Mouse (Mus musculus) E14TG2a.4 (cell line): ENCODE data around the gene Tvp23b.

Source experiments
- H3K27me3 ChIP-seq: 2 replicates; pipeline ENCODE4 v1.6.1; 2014; ENCODE audit warnings: low read length, control low read depth; ENCODE audit not compliant: insufficient read depth
- H3K36me3 ChIP-seq: 2 replicates; pipeline ENCODE4 v1.6.1; 2014; ENCODE audit warnings: low read length, control low read depth; ENCODE audit not compliant: insufficient read depth
- H3K4me1 ChIP-seq: replicated peaks from 2 replicates; pipeline ENCODE4 v1.6.1; 2014; ENCODE audit warnings: low read depth, low read length, control low read depth
- H3K4me3 ChIP-seq: replicated peaks from 2 replicates; pipeline ENCODE4 v1.5.1; 2014; ENCODE audit warnings: mild to moderate bottlenecking, low read length
- H3K9me3 ChIP-seq: 2 replicates; pipeline ENCODE4 v1.6.1; 2014; ENCODE audit warnings: low read length, control low read depth
- CTCF ChIP-seq: conservative IDR thresholded peaks from 2 replicates; pipeline ENCODE4 v1.5.1; 2014; ENCODE audit warnings: low read length
- NANOG ChIP-seq: IDR thresholded peaks from 2 replicates; pipeline ENCODE4 v1.6.1; 2014; ENCODE audit warnings: borderline replicate concordance, low read length, mixed read lengths
- POU5F1 ChIP-seq: IDR thresholded peaks from 2 replicates; pipeline ENCODE4 v1.6.1; 2014; ENCODE audit warnings: low read length, borderline replicate concordance

Gene Tvp23b

DNA sequence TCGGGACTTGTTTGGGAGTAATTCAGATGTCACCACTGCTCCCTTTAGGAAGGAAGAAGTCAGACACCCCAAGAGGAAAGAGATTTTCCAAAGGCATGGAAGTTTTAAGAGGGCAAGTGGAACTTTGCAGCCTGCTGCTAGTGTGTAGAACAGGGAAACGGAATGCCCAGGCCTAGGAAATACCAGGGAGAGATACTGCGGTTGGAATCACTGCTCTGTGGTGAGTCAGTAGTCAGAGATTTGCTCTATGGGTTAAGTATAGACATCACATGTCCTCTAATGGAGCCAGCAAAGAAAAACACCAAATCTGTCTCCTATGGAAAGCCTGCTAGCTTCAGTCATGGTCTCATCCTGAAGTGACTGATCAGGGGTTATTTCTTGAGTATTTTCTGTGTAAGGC is 60.9 kb downstream of the Tvp23b start:
- H3K4me3 ChIP-seq: no peak overlapping the region
- no peaks in the 10 kb centered on the region for H3K27me3 ChIP-seq
- TF ChIP-seq POU5F1 (no peak), NANOG (no peak)
- H3K4me1 ChIP-seq: no peaks in the 10 kb centered on the region
- H3K9me3 ChIP-seq: peaks cover 6% of the 10 kb centered on the region
- no peaks in the 10 kb centered on the region for H3K36me3 ChIP-seq

DNA sequence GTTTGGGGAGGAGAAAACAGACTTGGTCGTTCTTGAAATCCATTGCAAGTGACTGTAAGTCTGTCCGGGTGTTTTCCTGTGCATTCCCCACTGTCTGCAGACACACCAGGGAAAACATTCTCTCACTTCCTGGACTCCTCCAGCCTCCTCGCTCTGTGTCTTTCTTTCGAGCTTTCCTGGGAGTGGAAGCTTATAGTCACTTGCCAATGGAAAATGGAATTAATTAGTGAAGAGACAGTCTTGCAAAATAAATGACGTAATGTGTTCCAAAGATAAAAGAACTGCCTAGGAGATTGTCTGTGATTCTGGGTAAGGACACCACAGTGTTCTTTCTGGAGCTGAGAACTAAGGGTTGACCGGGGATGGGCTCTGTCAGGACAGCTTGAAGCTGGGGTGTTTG is 64.3 kb downstream of the Tvp23b start:
- no peaks in the 10 kb centered on the region for H3K4me1 ChIP-seq
- no peaks in the 10 kb centered on the region for H3K27me3 ChIP-seq
- no peaks in the 10 kb centered on the region for H3K36me3 ChIP-seq
- TF ChIP-seq POU5F1: no peak
- TF ChIP-seq CTCF: no peak
- no peak for TF ChIP-seq NANOG
- peaks cover 6% of the 10 kb centered on the region for H3K9me3 ChIP-seq
- no peak overlapping the region for H3K4me3 ChIP-seq

DNA sequence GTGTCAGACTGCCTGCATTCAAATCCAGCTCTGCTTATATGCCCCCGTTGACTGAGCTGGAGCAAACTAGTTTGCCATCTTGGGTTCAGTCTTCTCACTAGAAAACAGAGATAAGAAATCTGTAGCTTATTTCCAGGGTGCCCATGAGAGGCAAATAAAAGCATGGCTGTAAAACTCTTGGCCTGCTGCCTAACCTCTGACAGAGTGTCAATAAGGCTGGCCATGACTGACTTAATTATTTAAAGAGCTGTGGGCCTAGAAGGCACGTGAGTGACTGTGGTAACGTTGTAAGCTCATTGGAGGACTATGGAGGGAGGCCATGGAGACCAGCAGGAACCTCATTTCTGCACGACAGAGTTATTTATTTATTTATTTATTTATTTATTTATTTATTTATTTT is 66.3 kb downstream of the Tvp23b start:
- TF ChIP-seq CTCF (no peak), NANOG (no peak), POU5F1 (no peak)
- no peaks in the 10 kb centered on the region for H3K36me3 ChIP-seq
- no peak overlapping the region for H3K4me3 ChIP-seq
- H3K27me3 ChIP-seq: peaks cover 2% of the 10 kb centered on the region; the same call in 1 of the 2 replicates
- H3K4me1 ChIP-seq: 0 out of 2 replicates have a peak, but pooled peaks cover 4% of the 10 kb centered on the region
- H3K9me3 ChIP-seq: peaks cover 2% of the 10 kb centered on the region

DNA sequence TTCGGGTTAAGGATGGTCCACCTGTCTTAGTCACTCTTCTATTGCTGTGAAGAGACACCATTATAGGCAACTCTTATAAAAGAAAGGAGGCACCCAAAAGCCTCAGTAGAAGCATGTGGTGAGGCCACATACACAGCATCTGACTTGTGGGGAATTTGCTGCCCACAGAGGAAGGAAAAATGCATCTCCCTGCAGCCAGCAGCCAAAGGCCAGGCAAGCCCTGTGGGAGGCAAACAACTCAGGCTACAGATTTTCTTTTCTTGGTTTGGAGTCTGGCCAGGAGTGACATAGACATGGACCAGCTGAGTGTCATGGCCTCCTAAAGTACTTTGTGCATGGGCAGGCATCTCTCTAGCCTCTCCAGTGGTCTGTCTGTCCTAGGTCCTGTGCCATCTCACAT is 70.3 kb downstream of the Tvp23b start:
- no peaks in the 10 kb centered on the region for H3K9me3 ChIP-seq
- no peak for TF ChIP-seq POU5F1
- no peak for TF ChIP-seq NANOG
- TF ChIP-seq CTCF: no peak
- H3K4me1 ChIP-seq: peaks cover 26% of the 10 kb centered on the region
- H3K27me3 ChIP-seq: peaks cover 2% of the 10 kb centered on the region; the same call in 1 of the 2 replicates
- H3K36me3 ChIP-seq: no peaks in the 10 kb centered on the region
- H3K4me3 ChIP-seq: no peak overlapping the region

DNA sequence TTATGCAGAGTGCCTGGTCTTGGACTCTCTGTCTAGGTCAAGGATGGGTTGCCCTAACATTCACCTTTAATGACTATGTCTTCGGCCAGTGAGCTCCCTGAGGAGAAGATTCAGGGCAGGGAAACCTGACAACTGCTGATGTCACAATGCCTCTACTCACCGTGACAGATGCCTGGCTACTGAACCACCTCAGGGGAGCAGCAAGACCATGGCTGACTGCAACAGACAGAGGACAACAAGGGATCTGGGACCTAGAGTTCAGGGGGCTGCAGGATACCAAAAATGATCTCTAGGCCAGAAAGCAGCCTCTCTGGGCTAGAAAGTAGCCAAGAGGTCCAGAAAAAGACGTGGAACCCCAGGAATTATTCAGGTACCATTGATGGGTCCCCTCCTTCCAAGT is 71.8 kb downstream of the Tvp23b start, which contains the start of gene Cdrt4:
Gene Cdrt4 (plus strand): TSS at position 182 of the 400 bp plus-strand sequence.
- no peaks in the 10 kb centered on the region for H3K36me3 ChIP-seq
- no peaks in the 10 kb centered on the region for H3K9me3 ChIP-seq
- no peak within 1 kb of the TSS for H3K4me3 ChIP-seq
- peaks cover 2% of the 10 kb centered on the region; the same call in 1 of the 2 replicates for H3K27me3 ChIP-seq
- peaks cover 36% of the 10 kb centered on the region for H3K4me1 ChIP-seq
- TF ChIP-seq NANOG: no peak

DNA sequence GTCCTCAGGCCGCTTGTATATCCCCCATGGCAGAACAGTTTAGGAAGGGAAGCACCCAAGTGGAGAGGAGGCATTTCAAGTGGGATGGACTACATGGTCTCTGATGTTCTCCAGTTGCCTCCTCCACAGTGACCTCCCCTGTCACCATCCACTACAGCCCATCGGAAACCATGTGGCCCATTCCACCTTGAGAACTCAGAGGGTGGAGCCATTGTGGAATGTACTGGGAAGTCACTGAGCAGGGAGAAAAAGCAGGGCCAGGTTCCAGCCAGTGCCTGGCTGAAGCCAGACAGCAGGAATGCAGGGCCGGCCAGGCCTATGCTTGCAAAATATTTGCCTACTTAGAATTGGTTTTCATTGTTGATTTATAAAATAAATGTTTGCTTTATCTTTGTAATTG is 75.5 kb downstream of the Tvp23b start:
- H3K9me3 ChIP-seq: no peaks in the 10 kb centered on the region
- H3K4me3 ChIP-seq: no peak overlapping the region
- no peaks in the 10 kb centered on the region for H3K36me3 ChIP-seq
- peaks cover 36% of the 10 kb centered on the region for H3K4me1 ChIP-seq
- no peaks in the 10 kb centered on the region for H3K27me3 ChIP-seq
- no peak for TF ChIP-seq NANOG
- no peak for TF ChIP-seq POU5F1
- TF ChIP-seq CTCF: no peak

DNA sequence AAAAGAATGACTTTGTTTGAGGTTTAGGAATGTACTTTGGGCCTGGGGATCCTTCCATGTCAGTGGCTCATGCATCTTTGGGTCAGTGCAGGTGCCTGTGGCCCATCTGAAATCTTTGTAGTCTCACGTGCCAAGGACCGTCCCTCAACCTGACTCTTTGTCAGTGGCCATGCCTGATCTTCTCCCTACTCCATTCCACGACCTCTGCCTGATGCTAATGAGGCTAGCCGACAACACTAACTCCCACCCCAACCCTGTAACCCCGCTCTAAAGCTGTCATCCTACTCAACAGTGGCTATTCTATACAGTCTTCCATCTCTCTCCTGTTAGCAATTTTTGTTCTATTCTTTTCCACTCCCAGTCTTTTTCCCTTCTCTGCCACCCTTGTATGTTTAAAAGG is 75.9 kb downstream of the Tvp23b start:
- no peak for TF ChIP-seq POU5F1
- no peak for TF ChIP-seq NANOG
- no peak for TF ChIP-seq CTCF
- Histone ChIP-seq H3K36me3 (no peaks in the 10 kb centered on the region), H3K9me3 (no peaks in the 10 kb centered on the region), H3K27me3 (no peaks in the 10 kb centered on the region), H3K4me1 (peaks cover 33% of the 10 kb centered on the region), H3K4me3 (peak overlapping the region; percentile 17; the same call in 1 of the 2 replicates)

DNA sequence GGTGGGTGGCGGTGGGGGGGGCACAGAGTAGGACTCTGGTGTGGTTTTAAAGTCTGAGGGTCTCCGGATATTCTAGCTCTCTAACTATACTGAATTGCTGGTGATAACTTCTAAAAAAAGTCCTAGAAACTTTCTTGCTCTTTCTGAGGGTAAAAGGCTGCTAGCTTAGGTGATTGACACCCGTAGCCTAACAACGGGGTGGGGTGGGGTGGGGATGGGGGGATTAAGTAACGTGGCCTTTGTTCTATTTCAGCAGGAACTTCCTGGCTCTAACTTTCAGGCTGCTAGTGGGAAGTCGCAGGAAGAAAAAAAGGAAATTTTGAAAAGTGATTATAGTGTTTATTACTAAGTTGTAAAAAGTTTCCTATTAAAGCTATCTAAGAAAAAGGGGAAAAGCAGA is 76.5 kb downstream of the Tvp23b start:
- TF ChIP-seq CTCF: no peak
- no peak for TF ChIP-seq NANOG
- no peak for TF ChIP-seq POU5F1
- H3K27me3 ChIP-seq: no peaks in the 10 kb centered on the region
- H3K36me3 ChIP-seq: no peaks in the 10 kb centered on the region
- H3K9me3 ChIP-seq: no peaks in the 10 kb centered on the region
- H3K4me3 ChIP-seq: no peak overlapping the region
- peaks cover 29% of the 10 kb centered on the region for H3K4me1 ChIP-seq

DNA sequence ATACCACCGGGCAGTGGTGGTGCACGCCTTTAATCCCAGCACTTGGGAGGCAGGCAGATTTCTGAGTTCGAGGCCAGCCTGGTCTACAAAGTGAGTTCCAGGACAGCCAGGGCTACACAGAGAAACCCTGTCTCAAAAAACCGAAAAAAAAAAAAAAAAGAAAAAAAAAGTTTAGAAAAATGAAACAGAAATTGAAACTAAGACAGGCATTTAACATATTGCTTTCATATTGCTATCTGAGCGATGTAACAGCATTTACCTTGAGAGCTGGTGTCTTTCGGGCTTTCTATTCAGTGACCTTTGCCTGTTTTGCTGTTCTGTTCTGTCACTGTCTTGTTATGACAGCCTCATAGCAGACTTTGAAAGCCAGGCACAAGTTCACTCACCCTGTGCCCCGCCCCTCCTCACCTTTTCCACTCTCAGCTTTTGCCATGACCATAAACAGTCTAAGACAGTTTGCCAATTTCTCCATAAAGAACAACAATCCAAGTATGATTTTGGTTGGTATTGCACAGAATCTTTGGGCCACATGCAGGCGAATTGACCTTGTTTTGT is 78.4 kb downstream of the Tvp23b start:
- H3K36me3 ChIP-seq: no peaks in the 10 kb centered on the region
- H3K4me3 ChIP-seq: no peak overlapping the region
- H3K9me3 ChIP-seq: no peaks in the 10 kb centered on the region
- no peaks in the 10 kb centered on the region for H3K27me3 ChIP-seq
- peaks cover 20% of the 10 kb centered on the region for H3K4me1 ChIP-seq
- TF ChIP-seq NANOG (no peak), POU5F1 (no peak), CTCF (no peak)

DNA sequence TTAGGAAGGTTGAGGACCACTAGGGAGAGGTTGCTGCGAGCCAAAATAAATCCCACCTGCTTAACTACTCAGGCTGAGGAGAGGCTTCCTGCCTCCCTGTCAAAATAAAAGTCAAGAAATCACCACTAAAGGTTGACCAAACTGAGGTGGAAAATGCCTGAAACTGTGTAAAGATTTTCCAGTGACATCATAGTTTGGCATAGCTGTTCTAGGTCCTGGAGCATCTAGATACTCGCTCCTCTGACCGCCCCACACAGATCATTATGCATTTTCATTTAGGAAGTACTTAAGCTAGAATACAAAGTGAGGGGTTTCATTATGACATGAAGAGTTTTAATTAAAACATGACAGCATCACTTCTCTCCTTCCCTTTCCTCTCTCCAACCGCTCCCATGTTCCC is 84.0 kb downstream of the Tvp23b start:
- Histone ChIP-seq H3K36me3 (no peaks in the 10 kb centered on the region), H3K27me3 (peaks cover 8% of the 10 kb centered on the region; the same call in 1 of the 2 replicates), H3K4me1 (peaks cover 25% of the 10 kb centered on the region), H3K9me3 (no peaks in the 10 kb centered on the region), H3K4me3 (no peak overlapping the region)
- TF ChIP-seq POU5F1 (no peak), CTCF (no peak), NANOG (no peak)
